Mouse (Mus musculus) megakaryocyte, embryonic 14.5 days (primary cell): Measurements from ENCODE around the gene Gm37240.

ENCODE experiments used
- FLI1 ChIP-seq: IDR thresholded peaks from 2 replicates; pipeline ENCODE4 v1.6.1; 2012; ENCODE audit warnings: low read length, inconsistent platforms, mixed read lengths
- GATA1 ChIP-seq: IDR thresholded peaks from 3 replicates; pipeline ENCODE4 v1.6.1; 2012; ENCODE audit warnings: mixed read lengths, low read length, inconsistent platforms, borderline replicate concordance

GRCm38 (mm10) chr3:85727171-85727570, 160.1 kb downstream of the Gm37240 start:
- TF ChIP-seq GATA1 = no peak
- TF ChIP-seq FLI1 = no peak
